Mouse (Mus musculus) lung, adult 2 months (tissue): Measurements from ENCODE around the gene Olfr982.

ENCODE experiments used
- CTCF ChIP-seq: fragments of 200-500 bp; IDR thresholded peaks from 2 replicates; pipeline ENCODE4 v1.5.1; 2011; ENCODE audit warnings: mild to moderate bottlenecking, low read length, control low read depth; ENCODE audit not compliant: insufficient read depth
- POLR2A ChIP-seq: fragments of 200-500 bp; IDR thresholded peaks from 2 replicates; pipeline ENCODE4 v1.6.1; 2011; ENCODE audit warnings: low read depth, mild to moderate bottlenecking, control low read depth, low read length, borderline replicate concordance; ENCODE audit errors: extremely low read depth

DNA sequence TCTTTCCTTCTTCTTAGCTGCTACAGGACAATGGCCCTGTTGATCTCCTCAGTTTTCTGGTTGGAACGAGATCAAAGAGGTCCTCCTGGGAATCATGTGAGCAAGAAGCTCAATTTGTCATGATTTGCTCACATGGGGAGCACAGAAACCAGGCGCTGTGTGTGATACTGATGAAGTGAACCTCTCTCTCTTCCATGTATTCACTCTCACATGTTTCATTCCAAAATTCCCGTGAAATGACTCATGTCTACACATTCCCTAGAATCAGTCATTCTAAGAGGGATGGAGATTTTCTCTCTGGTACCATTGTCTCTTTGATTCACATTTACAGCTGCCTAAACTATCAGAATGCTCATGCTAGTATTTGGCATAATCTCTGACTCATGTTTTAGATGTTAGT is 21.1 kb downstream of the Olfr982 start:
- no peak for TF ChIP-seq CTCF
- no peak for TF ChIP-seq POLR2A
